Mouse (Mus musculus): ENCODE data around the gene Tmem151a. TPM values are rescaled to one million over a fixed set of nuclear protein-coding genes. Genes with fewer than 3 reads are reported as not detected.

Tmem151a gene
- polyA plus RNA-seq, 2 experiments, result 0.96 to 2.1 TPM

DNA sequence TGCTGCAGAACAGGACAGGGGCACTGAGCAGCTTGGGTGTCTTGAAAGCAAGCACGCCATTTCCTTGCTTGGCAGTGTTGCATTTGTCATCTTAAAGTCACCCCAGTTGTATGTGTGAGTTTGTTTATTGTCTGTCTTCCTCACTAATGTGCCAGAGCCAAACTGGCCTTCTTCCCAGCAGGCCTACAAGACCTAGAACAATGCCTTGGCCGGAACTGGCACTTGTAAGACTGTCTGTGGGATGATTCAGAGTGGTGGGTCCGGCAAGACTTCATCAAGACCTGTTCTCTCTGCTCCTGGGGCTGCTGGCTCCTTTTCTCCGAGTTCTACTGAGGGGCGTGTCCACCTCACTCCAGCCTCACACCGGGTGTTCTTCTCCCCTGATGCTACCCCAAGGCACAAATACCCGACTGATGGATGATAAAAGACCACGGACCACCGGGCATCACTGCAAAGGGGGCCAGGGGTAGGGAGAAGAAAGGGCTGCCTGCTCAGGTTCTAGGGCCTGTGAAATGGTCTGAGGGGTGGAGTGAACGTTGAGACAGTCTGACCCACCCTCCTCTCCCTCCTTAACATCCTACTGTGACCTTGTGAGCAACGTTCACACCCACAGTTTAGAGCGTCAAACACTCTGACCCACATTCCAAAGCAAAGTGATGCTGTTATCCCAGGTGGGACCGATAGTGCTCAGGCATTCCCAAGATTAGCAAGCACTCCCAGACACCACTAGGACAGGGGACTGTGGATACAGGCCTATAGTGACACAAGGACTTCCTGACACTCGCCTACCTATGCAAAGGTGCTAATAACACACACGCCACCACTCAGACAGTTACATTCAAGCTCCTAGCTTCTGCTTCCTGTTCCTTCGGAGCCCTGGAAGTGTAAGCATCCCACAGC is 27.2 kb downstream of the Tmem151a start:
- Histone ChIP-seq H3K4me1 (ENCODE audit: control insufficient read depth, insufficient read depth, low read length) (peaks cover 33% of the 10 kb centered on the region), H3K4me3 (replicated peaks; ENCODE audit: low read length) (no peak overlapping the region), H3K9ac (ENCODE audit: low read depth, low read length, severe bottlenecking) (0 out of 2 replicates have a peak overlapping the region, but pooled peaks have one; percentile 16), H3K9me3 (ENCODE audit: control insufficient read depth, low read length) (no peaks in the 10 kb centered on the region), H3K4me2 (replicated peaks; ENCODE audit: low read depth, low read length, severe bottlenecking) (no peak overlapping the region), H3K36me3 (ENCODE audit: control insufficient read depth, insufficient read depth, low read length) (no peaks in the 10 kb centered on the region), H3K27me3 (ENCODE audit: control insufficient read depth, insufficient read depth, low read length) (peaks cover 5% of the 10 kb centered on the region; the same call in 1 of the 2 replicates), H3K27ac (replicated peaks; ENCODE audit: low read depth, low read length) (no peak overlapping the region)
- DNase-seq (ENCODE audit: low spot score) (no peak), ATAC-seq (ENCODE audit: low FRiP score, low read depth) (no peak)
- TF ChIP-seq POLR2A (IDR thresholded peaks at IDR 0.05; ENCODE audit: borderline replicate concordance, extremely low read depth, insufficient read depth, insufficient read length), result no peak
- WGBS, result 26% methylated on average over 16 of the region's 16 CpGs

DNA sequence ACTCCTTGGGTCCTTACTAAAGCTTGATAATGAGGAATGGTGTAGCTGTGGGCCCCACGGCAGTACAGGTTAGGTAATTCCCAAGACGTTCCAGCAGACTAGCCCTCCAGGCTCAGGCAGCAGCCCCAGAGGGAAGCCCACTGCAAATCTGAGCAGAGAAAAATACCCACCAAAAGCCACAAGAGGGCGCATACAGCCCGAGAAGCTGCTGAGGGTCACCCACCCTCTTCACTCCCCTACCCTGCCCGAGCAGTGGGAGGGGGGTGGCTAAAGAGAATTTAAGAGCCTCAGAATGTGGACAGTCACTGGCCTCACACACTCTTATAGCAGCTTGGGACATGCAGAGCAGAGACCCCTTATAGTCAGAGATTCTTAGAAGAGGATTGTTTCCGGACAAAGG is 29.1 kb downstream of the Tmem151a start:
- no peak for TF ChIP-seq POLR2A (IDR thresholded peaks at IDR 0.05; ENCODE audit: borderline replicate concordance, extremely low read depth, insufficient read depth, insufficient read length)
- Histone ChIP-seq H3K9me3 (ENCODE audit: control insufficient read depth, low read length) (no peaks in the 10 kb centered on the region), H3K36me3 (ENCODE audit: control insufficient read depth, insufficient read depth, low read length) (no peaks in the 10 kb centered on the region), H3K9ac (ENCODE audit: low read depth, low read length, severe bottlenecking) (no peak overlapping the region), H3K27me3 (ENCODE audit: control insufficient read depth, insufficient read depth, low read length) (peaks cover 23% of the 10 kb centered on the region), H3K4me3 (replicated peaks; ENCODE audit: low read length) (no peak overlapping the region), H3K4me1 (ENCODE audit: control insufficient read depth, insufficient read depth, low read length) (peaks cover 32% of the 10 kb centered on the region), H3K4me2 (replicated peaks; ENCODE audit: low read depth, low read length, severe bottlenecking) (no peak overlapping the region), H3K27ac (replicated peaks; ENCODE audit: low read depth, low read length) (no peak overlapping the region)
- WGBS, result 8% methylated on average over 6 of the region's 6 CpGs
- DNase-seq (ENCODE audit: low spot score) (peak; percentile 48), ATAC-seq (ENCODE audit: low FRiP score, low read depth) (peak; percentile 56; the same call in 1 of the 2 replicates)

DNA sequence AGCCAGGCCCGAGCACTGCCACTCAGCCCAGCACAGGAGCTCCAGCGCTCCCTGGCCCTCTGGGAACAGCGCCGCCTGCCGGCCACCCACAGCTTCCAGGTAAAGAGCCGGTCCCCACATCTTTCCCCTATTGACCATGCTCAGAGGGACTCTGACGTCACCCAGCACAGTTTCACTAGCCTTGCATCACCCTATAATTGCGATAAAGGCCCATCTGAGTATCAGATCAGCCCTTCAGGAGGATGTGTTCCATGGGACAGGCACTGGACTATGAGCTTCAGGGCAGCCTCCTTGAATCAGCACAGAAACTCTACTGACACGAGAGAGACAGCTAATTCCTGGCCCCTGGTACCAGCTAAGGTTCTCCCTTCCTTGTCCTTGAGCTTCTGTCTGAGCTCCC is 31.4 kb downstream of the Tmem151a start:
- ATAC-seq (ENCODE audit: low FRiP score, low read depth), result no peak
- H3K36me3 ChIP-seq (ENCODE audit: control insufficient read depth, insufficient read depth, low read length), result peaks cover 10% of the 10 kb centered on the region
- DNase-seq (ENCODE audit: low spot score), result no peak
- H3K4me2 ChIP-seq (replicated peaks; ENCODE audit: low read depth, low read length, severe bottlenecking), result no peak overlapping the region
- H3K4me3 ChIP-seq (replicated peaks; ENCODE audit: low read length), result no peak overlapping the region
- H3K9me3 ChIP-seq (ENCODE audit: control insufficient read depth, low read length), result no peaks in the 10 kb centered on the region
- 14% methylated on average over 9 of the region's 9 CpGs for WGBS
- no peak overlapping the region for H3K27ac ChIP-seq (replicated peaks; ENCODE audit: low read depth, low read length)
- H3K4me1 ChIP-seq (ENCODE audit: control insufficient read depth, insufficient read depth, low read length), result peaks cover 17% of the 10 kb centered on the region
- H3K27me3 ChIP-seq (ENCODE audit: control insufficient read depth, insufficient read depth, low read length), result peaks cover 25% of the 10 kb centered on the region
- H3K9ac ChIP-seq (ENCODE audit: low read depth, low read length, severe bottlenecking), result no peak overlapping the region
- no peak for TF ChIP-seq POLR2A (IDR thresholded peaks at IDR 0.05; ENCODE audit: borderline replicate concordance, extremely low read depth, insufficient read depth, insufficient read length)

DNA sequence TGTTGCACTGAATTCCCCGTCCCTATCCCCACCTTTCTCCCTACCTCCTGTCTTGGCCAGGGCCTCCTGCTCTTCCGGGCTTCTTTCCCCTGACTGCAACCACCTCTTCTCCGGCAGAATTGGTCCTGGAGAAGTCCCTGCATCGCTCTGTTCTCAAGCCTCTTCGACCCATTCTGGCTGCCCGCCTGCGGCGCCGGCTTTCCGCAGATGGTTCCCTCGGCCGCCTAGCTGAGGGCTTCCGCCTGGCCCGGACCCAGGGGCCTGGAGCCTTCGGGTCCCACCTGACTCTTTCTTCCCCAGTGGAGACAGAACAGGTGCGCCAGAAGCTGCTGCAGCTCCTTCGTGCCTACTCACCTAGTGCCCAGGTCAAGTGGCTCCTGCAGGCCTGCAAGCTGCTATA is 32.5 kb downstream of the Tmem151a start:
- H3K9ac ChIP-seq (ENCODE audit: low read depth, low read length, severe bottlenecking), result no peak overlapping the region
- no peaks in the 10 kb centered on the region for H3K9me3 ChIP-seq (ENCODE audit: control insufficient read depth, low read length)
- H3K27me3 ChIP-seq (ENCODE audit: control insufficient read depth, insufficient read depth, low read length), result peaks cover 25% of the 10 kb centered on the region
- ATAC-seq (ENCODE audit: low FRiP score, low read depth) (no peak), DNase-seq (ENCODE audit: low spot score) (no peak)
- H3K4me1 ChIP-seq (ENCODE audit: control insufficient read depth, insufficient read depth, low read length), result peaks cover 12% of the 10 kb centered on the region
- no peak for TF ChIP-seq POLR2A (IDR thresholded peaks at IDR 0.05; ENCODE audit: borderline replicate concordance, extremely low read depth, insufficient read depth, insufficient read length)
- H3K36me3 ChIP-seq (ENCODE audit: control insufficient read depth, insufficient read depth, low read length), result peaks cover 18% of the 10 kb centered on the region
- no peak overlapping the region for H3K4me2 ChIP-seq (replicated peaks; ENCODE audit: low read depth, low read length, severe bottlenecking)
- 63% methylated on average over 17 of the region's 17 CpGs for WGBS
- H3K4me3 ChIP-seq (replicated peaks; ENCODE audit: low read length), result no peak overlapping the region
- no peak overlapping the region for H3K27ac ChIP-seq (replicated peaks; ENCODE audit: low read depth, low read length)

- no peak for DNase-seq (ENCODE audit: low spot score)
- peaks cover 24% of the 10 kb centered on the region for H3K36me3 ChIP-seq (ENCODE audit: control insufficient read depth, insufficient read depth, low read length)
- peaks cover 25% of the 10 kb centered on the region for H3K27me3 ChIP-seq (ENCODE audit: control insufficient read depth, insufficient read depth, low read length)
- H3K9me3 ChIP-seq (ENCODE audit: control insufficient read depth, low read length), result no peaks in the 10 kb centered on the region
- no peak overlapping the region for H3K4me2 ChIP-seq (replicated peaks; ENCODE audit: low read depth, low read length, severe bottlenecking)
- peaks cover 12% of the 10 kb centered on the region for H3K4me1 ChIP-seq (ENCODE audit: control insufficient read depth, insufficient read depth, low read length)
- no peak for TF ChIP-seq POLR2A (IDR thresholded peaks at IDR 0.05; ENCODE audit: borderline replicate concordance, extremely low read depth, insufficient read depth, insufficient read length)
- no peak overlapping the region for H3K27ac ChIP-seq (replicated peaks; ENCODE audit: low read depth, low read length)
- no peak overlapping the region for H3K4me3 ChIP-seq (replicated peaks; ENCODE audit: low read length)
- no peak for ATAC-seq (ENCODE audit: low FRiP score, low read depth)
- 27% methylated on average over 21 of the region's 25 CpGs for WGBS
- no peak overlapping the region for H3K9ac ChIP-seq (ENCODE audit: low read depth, low read length, severe bottlenecking)
Observed at GRCm38 (mm10) chr19:5052166-5052822, 33.0 kb downstream of the Tmem151a start.

Data from limb, embryonic 14.5 days (tissue).